Mouse (Mus musculus) gastrocnemius, adult 18-20 months (tissue): Measurements from ENCODE around the gene Uchl5. TPM values are rescaled to one million over a fixed set of nuclear protein-coding genes. Genes with fewer than 3 reads are reported as not detected.

Experiments
- DNase-seq: peaks from one replicate; pipeline ENCODE4 v3.0.0; 2021; ENCODE audit warnings: low spot score
- long read RNA-seq, 2 experiments: library from polyadenylated mRNA; stranded (forward); transcript quantifications; one replicate each; pipeline ENCODE4 v2.0.0; 2021
- total RNA-seq, 2 experiments: library from RNA; stranded (reverse); gene quantifications; 2 replicates each; pipeline ENCODE4 v1.2.3; 2021

The Uchl5 gene
- 10 to 100 TPM; 19.0 to 22.0 TPM for total RNA-seq
- long read RNA-seq, experiment 1, transcript Uchl5-206 (11 exons, 1,696 nt) = major isoform, 42 of 70 reads
- long read RNA-seq, experiment 1, transcript Uchl5-201 (11 exons, 1,845 nt) = minor isoform, 24 of 70 reads
- long read RNA-seq, experiment 1, partial matches to known transcripts = 2 of 70 reads
- long read RNA-seq, experiment 1, other reads (novel, unspliced or antisense) = 2 of 70 reads
- long read RNA-seq, experiment 2, transcript Uchl5-206 (11 exons, 1,696 nt) = minor isoform, 24 of 53 reads
- long read RNA-seq, experiment 2, transcript Uchl5-201 (11 exons, 1,845 nt) = major isoform, 26 of 53 reads
- long read RNA-seq, experiment 2, partial matches to known transcripts = 2 of 53 reads
- long read RNA-seq, experiment 2, other reads (novel, unspliced or antisense) = 1 of 53 reads

DNA sequence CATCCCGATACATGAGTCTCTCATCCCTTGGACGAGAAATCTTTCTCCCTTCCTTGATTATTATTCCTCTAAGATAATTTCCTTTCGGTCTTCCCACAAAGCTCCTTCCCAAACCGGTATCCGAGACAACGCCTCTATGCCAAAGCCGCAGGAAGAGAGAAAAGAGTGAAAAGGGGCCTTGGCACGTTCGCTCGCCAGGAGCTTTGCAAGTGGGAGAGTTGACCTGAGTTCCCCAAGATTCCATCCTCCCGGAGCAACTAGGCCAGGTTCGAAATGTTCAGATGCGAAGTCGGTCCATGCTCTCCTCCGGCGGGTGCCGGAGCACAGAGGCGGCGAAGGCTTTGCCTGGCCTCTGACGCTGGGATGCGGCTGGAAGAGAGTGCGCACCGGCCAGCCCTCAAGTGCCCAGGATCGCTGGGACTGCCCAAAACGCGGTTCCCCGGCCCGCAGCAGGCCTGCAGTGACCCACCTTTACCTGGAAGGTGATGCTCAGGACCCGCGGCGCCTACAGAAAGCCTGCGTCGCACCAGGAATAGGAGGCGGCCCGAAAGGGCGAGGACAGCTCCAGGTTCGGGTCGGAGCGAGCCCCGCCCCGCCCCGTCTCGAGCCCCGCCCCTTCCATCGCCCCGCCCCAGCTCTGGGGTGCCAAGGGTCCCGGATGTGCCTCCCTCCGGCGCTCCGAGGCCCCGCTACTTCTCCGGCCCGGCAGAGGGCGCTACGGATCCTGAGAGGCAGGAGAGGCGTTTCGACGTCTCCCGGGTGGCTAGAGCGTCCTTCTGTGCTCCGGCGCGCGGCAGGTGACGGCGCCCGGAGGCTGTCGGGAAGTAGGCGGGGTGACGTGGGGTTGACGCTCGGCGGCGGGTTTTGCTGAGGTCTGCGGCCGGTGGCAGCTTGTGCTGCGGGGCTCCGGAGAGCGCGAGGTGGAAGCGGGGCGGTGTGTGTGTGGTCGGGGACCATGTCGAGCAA lies at the start of gene Uchl5, which contains the start of gene Trove2:
TSS of gene Uchl5 (plus strand) at position 827 of the 966 bp plus-strand sequence.
TSS of gene Trove2 (minus strand) at position 623 of the 966 bp plus-strand sequence.
- peak; percentile 98 for DNase-seq

DNA sequence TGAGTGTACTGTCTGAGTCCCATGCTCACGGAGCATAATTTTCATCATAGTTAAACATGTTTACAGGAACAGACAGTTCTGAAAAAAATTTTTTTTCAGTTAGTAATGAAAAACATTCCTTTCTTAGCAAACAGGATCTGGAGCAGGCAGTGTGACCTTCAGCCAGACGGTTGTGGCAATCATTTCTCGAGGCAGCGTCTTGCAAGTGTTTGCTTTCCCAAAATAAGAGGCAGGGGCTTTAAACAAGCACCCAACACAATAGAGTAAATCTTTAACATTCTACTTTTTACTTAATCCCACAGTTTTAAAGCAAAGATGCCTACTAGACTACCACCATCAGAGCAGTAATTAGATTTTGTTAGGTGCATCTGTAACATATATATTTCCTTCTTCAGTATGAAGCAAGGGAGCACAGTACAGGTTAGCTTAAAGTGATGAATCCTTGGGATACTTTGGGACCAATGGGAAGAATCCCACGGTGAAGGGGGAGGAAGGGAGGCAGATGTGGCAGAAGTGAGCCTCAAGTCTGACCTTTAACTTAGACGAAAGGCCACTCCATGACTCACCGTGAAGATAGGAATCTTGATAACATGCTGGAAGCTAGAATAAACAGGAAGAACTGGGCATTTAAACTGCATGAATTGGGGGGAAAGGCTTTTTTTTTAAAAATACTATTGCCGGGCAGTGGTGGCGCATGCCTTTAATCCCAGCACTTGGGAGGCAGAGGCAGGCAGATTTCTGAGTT lies 49.2 kb upstream of the Uchl5 start:
- DNase-seq = no peak

- no peak for DNase-seq
Measured at GRCm38 (mm10) chr1:143730899-143731298, 46.2 kb upstream of the Uchl5 start.

- no peak for DNase-seq
Measured at GRCm38 (mm10) chr1:143731691-143732090, 45.4 kb upstream of the Uchl5 start.

DNA sequence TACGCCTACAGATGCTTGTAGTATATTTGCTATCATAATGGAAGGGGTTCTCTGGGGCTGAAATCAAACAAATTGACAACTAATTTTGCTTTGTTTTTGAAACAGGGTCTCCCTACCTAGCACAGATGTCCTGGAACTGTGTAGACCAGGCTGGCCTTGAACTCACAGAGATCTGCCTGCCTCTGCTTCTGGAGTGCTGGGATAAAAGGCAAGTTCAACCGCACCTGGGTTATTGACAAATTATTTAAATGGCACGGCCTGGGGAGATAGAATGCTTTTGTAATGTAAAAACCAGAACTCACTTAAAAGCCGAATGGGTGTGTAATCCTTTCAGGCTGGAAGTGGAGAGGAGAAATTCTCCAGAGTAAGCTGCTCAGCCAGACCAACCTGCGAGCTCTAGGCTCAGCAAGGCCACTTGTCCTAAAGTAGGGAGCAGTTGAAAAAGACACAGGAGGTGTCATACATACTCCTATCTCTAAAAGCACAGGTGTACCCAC lies 43.1 kb upstream of the Uchl5 start:
- no peak for DNase-seq

DNA sequence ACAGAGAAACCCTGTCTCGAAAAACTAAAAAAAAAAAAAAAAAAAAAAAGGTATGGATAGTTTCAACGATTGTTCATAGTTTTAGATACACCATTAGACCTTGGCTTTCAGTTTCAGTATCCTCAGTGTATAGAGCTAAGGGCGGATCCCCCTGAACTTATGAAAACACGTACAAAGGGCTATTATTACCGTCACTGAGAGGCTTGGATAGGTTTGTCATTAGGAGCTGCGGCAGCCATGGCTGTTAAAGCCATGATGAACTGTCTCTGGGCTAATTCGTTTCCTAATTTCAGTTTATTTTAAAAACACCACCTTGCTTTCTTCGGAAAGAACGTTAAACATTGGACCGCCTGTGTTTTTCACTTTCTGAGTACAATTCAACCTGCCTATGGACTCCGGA lies 38.3 kb upstream of the Uchl5 start:
- DNase-seq = no peak

GRCm38 (mm10) chr1:143739361-143740350 lies 37.4 kb upstream of the Uchl5 start:
- peak; percentile 74 for DNase-seq

DNA sequence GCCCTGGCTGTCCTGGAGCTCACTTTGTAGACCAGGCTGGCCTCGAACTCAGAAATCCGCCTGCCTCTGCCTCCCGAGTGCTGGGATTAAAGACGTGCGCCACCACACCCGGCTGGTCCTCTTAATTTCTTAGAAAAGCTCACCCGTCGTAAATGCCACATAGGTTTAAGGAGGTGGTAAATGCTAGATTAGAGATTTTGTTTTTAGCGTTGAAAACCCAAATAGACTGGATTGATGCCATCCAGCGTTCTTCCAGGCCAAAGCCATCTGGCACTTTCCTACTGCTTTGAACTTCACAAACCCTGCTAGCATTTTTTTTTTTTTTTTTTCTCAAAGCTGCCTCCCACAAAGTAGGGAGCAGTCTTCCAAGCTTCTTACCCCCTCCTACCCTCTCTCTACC lies 36.5 kb upstream of the Uchl5 start:
- no peak for DNase-seq

DNA sequence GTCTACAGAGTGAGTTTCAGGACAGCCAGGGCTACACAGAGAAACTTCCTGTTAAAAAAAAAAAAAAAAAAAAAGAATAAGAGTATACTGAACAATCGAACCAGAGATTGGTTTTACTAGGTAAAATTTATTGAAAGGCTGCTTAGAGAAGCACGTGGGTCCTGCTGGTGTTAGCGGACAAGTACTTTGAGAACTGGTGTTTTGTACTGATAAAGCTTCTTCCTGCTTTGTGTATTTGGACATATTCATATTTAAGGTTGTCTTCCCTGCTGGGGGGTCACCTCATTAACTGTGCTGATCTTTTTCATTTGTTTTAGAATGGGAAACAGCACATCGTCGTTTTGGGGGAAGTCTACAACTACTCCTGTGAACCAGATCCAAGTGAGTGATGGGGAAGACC lies 35.7 kb upstream of the Uchl5 start:
- DNase-seq = no peak

- no peak for DNase-seq
Measured at GRCm38 (mm10) chr1:143742186-143742585, 34.9 kb upstream of the Uchl5 start.

GRCm38 (mm10) chr1:143745871-143746270 lies 31.2 kb upstream of the Uchl5 start:
- no peak for DNase-seq

DNA sequence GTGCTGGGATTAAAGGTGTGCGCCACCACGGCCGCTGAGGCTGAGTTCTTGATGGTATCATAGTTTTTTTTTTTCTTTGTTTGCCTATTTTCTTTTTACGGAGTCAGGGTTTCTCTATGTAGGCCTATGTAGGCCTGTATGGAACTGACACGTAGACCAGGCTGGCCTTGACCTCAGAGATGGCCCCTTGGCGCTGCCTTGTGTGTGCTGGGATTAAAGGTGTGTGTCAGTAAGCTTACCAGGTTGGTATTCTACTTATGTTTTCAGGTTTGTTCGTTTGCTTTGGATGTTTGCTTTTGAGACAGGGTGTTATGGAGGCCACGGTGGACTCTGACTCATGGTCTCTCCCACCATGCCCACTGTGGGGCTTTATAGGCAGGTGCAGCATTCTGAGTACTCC lies 14.9 kb upstream of the Uchl5 start:
- no peak for DNase-seq

- no peak for DNase-seq
Measured at GRCm38 (mm10) chr1:143764443-143764842, 12.6 kb upstream of the Uchl5 start.

DNA sequence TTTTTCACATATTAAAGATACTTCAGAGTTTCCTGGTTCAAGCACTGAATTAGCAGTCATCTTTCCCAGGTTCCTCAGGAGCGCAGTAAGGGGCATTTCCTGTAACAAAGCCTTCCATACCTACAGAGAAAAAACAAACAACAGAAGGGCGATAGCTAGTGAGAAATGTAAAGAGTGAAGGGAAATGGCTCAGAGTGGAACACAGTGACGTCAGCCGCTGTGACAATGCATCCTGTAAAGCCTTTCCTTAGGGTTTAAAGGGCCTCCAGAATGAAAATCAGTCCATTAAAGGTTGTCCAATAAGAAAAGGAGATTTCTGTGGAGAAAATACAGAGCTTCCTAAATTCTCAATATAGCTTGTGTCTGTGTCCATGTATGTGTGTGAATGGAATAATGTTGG lies 11.3 kb upstream of the Uchl5 start:
- DNase-seq = no peak

GRCm38 (mm10) chr1:143766238-143766637 lies 10.8 kb upstream of the Uchl5 start:
- DNase-seq = no peak

DNA sequence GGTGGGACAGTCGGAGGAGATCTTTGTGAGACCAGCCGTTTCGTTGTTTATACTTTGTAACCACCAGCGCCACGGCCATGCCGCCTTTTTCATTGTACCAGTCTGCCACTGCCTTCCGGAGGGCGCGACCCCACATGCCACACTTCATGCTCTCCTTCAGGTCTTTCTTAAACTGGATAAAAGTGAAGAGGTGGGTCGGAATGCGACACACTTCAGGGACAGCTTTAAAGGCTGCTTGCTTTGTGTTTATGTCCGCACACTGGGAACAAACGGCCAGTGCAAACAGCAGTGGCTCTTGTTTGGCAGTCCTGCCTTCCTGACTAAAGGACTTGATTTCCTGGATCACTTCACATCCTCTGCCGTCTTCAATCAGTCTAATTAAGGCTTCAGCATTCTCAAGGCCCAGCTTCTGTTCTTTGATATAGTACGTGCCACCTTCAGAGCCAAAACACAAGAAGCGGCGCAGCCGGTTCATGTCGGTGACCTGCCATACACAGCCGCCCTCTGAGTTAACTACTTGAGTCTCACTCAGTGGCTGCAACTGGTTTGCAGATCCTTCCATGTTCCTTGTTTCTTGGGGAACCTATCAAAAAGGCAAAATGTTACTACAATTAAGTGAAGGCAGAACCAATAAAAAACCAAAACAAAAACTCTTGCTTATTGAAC lies 6.5 kb upstream of the Uchl5 start:
- no peak for DNase-seq

DNA sequence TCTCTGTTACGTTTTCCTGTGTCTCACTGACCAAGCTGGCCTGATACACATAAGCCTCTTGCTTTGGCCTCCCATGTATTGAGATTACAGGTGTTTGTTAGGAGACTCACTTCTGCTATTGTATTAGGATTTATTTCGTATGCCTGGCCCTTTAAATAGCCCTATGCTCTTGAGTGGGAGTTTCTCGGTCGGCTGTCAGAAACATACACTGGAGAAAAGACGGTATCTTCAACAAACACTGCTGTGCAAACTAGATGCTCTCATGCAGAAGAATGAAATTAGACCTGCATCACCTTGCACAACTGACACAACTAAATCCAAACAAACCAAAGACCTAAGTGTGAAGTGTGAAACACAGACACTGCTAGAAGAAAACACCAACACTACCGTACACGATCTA lies 4.0 kb upstream of the Uchl5 start:
- no peak for DNase-seq

DNA sequence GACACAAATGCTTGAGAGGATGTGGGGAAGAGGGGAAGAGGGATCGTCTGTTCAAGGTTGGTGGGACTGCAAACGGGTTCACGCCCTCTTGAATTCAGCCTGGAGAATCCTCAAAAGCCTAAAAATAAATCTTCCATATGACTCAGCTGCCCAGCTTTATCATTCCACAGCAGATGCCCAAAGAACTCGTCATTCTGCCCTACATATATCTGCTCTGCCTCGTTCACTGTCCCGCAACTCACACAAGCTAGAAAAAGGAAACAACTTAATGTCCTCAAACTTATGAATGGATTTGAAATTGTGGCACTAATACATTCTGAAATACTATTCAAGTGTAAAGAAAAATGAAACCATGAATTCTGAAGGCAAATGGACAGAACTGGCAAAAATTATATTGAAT lies 3.2 kb upstream of the Uchl5 start:
- no peak for DNase-seq

DNA sequence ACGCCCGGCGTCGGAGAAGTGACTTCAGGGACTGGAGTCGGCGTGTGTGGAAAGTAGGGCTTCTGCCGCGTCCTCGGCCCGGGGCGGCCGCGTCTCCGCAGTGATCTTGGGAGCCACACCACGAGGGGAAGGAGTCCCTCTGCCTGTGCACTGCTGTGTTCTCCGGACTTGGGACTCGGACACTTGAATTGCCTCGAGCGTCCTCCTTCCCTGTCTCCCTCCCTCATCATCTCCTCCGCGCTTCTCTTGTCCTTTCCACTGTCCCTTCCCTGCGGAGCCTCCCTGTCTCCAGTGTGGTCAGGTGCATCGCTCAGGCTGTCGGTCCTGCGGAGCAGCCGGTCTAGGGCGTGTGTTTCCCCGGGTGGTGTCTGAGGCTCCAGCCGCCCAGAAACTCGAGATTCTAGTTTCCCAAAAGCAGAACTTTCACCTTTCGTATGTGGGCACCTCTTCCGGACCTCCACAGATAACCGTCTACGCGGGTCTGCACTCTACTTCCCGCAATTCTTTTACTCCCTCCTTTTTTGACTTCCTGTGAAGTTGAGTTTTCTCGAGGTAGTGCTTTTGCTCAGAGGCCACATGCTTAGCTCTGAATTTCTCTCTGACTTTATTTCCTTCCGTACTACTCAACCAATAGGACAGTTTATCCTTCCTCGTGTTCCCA lies 616 bp downstream of the Uchl5 start:
- DNase-seq = no peak
